Mouse (Mus musculus): ENCODE measurements at regions not wholly inside any gene's neighbourhood (a gene's known extent, or its start where the extent isn't known, plus 50 kb on each side); places are given as distances from the start of the nearest gene placed in this dataset.

- TF ChIP-seq POLR2A (IDR thresholded peaks at IDR 0.05; ENCODE audit: control insufficient read depth, extremely low read depth, insufficient read depth, low read length, poor library complexity) = no peak
- no peak for TF ChIP-seq CTCF (IDR thresholded peaks at IDR 0.05; ENCODE audit: borderline replicate concordance, control insufficient read depth, extremely low read depth, insufficient read depth, low read length, poor library complexity)
- Histone ChIP-seq H3K27ac (ENCODE audit: control insufficient read depth, insufficient read depth, low read length) (no peak overlapping the region), H3K36me3 (ENCODE audit: control insufficient read depth, insufficient read depth, low read length) (no peaks in the 10 kb centered on the region), H3K27me3 (ENCODE audit: control insufficient read depth, insufficient read depth, low read length) (no peaks in the 10 kb centered on the region), H3K4me3 (ENCODE audit: control insufficient read depth, insufficient read depth, low read length) (no peak overlapping the region), H3K4me1 (replicated peaks; ENCODE audit: control insufficient read depth, insufficient read depth, low read length) (no peaks in the 10 kb centered on the region)
- WGBS = 87% methylated on average over 2 of the region's 2 CpGs
- no peak for DNase-seq
Measured at GRCm38 (mm10) chr3:81482742-81483141, 446.5 kb downstream of the Pdgfc start.

- WGBS = 91% methylated on average over 2 of the region's 2 CpGs
- H3K4me1 ChIP-seq (replicated peaks; ENCODE audit: control insufficient read depth, insufficient read depth, low read length) = no peaks in the 10 kb centered on the region
- no peak overlapping the region for H3K4me3 ChIP-seq (ENCODE audit: control insufficient read depth, insufficient read depth, low read length)
- TF ChIP-seq CTCF (IDR thresholded peaks at IDR 0.05; ENCODE audit: borderline replicate concordance, control insufficient read depth, extremely low read depth, insufficient read depth, low read length, poor library complexity) = no peak
- no peak for TF ChIP-seq POLR2A (IDR thresholded peaks at IDR 0.05; ENCODE audit: control insufficient read depth, extremely low read depth, insufficient read depth, low read length, poor library complexity)
- no peak overlapping the region for H3K27ac ChIP-seq (ENCODE audit: control insufficient read depth, insufficient read depth, low read length)
- no peak for DNase-seq
- no peaks in the 10 kb centered on the region for H3K36me3 ChIP-seq (ENCODE audit: control insufficient read depth, insufficient read depth, low read length)
- H3K27me3 ChIP-seq (ENCODE audit: control insufficient read depth, insufficient read depth, low read length) = no peaks in the 10 kb centered on the region
Measured at GRCm38 (mm10) chr3:81483363-81483762, 447.1 kb downstream of the Pdgfc start.

- Histone ChIP-seq H3K4me3 (ENCODE audit: control insufficient read depth, insufficient read depth, low read length) (no peak overlapping the region), H3K27ac (ENCODE audit: control insufficient read depth, insufficient read depth, low read length) (no peak overlapping the region), H3K4me1 (replicated peaks; ENCODE audit: control insufficient read depth, insufficient read depth, low read length) (no peaks in the 10 kb centered on the region), H3K27me3 (ENCODE audit: control insufficient read depth, insufficient read depth, low read length) (no peaks in the 10 kb centered on the region), H3K36me3 (ENCODE audit: control insufficient read depth, insufficient read depth, low read length) (no peaks in the 10 kb centered on the region)
- no peak for DNase-seq
- no peak for TF ChIP-seq POLR2A (IDR thresholded peaks at IDR 0.05; ENCODE audit: control insufficient read depth, extremely low read depth, insufficient read depth, low read length, poor library complexity)
- no peak for TF ChIP-seq CTCF (IDR thresholded peaks at IDR 0.05; ENCODE audit: borderline replicate concordance, control insufficient read depth, extremely low read depth, insufficient read depth, low read length, poor library complexity)
- WGBS = 93% methylated on average over 1 of the region's 1 CpGs
Measured at GRCm38 (mm10) chr3:81505316-81505715, 427.1 kb upstream of the Ctso start.

GRCm38 (mm10) chr3:81508611-81509010 is 423.8 kb upstream of the Ctso start:
- DNase-seq = no peak
- Histone ChIP-seq H3K4me1 (replicated peaks; ENCODE audit: control insufficient read depth, insufficient read depth, low read length) (no peaks in the 10 kb centered on the region), H3K36me3 (ENCODE audit: control insufficient read depth, insufficient read depth, low read length) (no peaks in the 10 kb centered on the region), H3K27me3 (ENCODE audit: control insufficient read depth, insufficient read depth, low read length) (no peaks in the 10 kb centered on the region), H3K4me3 (ENCODE audit: control insufficient read depth, insufficient read depth, low read length) (no peak overlapping the region), H3K27ac (ENCODE audit: control insufficient read depth, insufficient read depth, low read length) (no peak overlapping the region)
- WGBS = 84% methylated on average over 2 of the region's 2 CpGs
- no peak for TF ChIP-seq CTCF (IDR thresholded peaks at IDR 0.05; ENCODE audit: borderline replicate concordance, control insufficient read depth, extremely low read depth, insufficient read depth, low read length, poor library complexity)
- TF ChIP-seq POLR2A (IDR thresholded peaks at IDR 0.05; ENCODE audit: control insufficient read depth, extremely low read depth, insufficient read depth, low read length, poor library complexity) = no peak

- DNase-seq = no peak
- Histone ChIP-seq H3K4me3 (ENCODE audit: control insufficient read depth, insufficient read depth, low read length) (no peak overlapping the region), H3K27ac (ENCODE audit: control insufficient read depth, insufficient read depth, low read length) (no peak overlapping the region), H3K36me3 (ENCODE audit: control insufficient read depth, insufficient read depth, low read length) (no peaks in the 10 kb centered on the region), H3K4me1 (replicated peaks; ENCODE audit: control insufficient read depth, insufficient read depth, low read length) (no peaks in the 10 kb centered on the region), H3K27me3 (ENCODE audit: control insufficient read depth, insufficient read depth, low read length) (no peaks in the 10 kb centered on the region)
- WGBS = 94% methylated on average over 4 of the region's 4 CpGs
- no peak for TF ChIP-seq CTCF (IDR thresholded peaks at IDR 0.05; ENCODE audit: borderline replicate concordance, control insufficient read depth, extremely low read depth, insufficient read depth, low read length, poor library complexity)
- no peak for TF ChIP-seq POLR2A (IDR thresholded peaks at IDR 0.05; ENCODE audit: control insufficient read depth, extremely low read depth, insufficient read depth, low read length, poor library complexity)
Measured at GRCm38 (mm10) chr3:81521804-81522203, 410.6 kb upstream of the Ctso start.

- TF ChIP-seq CTCF (IDR thresholded peaks at IDR 0.05; ENCODE audit: borderline replicate concordance, control insufficient read depth, extremely low read depth, insufficient read depth, low read length, poor library complexity) (no peak), POLR2A (IDR thresholded peaks at IDR 0.05; ENCODE audit: control insufficient read depth, extremely low read depth, insufficient read depth, low read length, poor library complexity) (no peak)
- no peak overlapping the region for H3K4me3 ChIP-seq (ENCODE audit: control insufficient read depth, insufficient read depth, low read length)
- no peaks in the 10 kb centered on the region for H3K27me3 ChIP-seq (ENCODE audit: control insufficient read depth, insufficient read depth, low read length)
- no peak overlapping the region for H3K27ac ChIP-seq (ENCODE audit: control insufficient read depth, insufficient read depth, low read length)
- 0 out of 2 replicates have a peak, but pooled peaks cover 2% of the 10 kb centered on the region for H3K4me1 ChIP-seq (replicated peaks; ENCODE audit: control insufficient read depth, insufficient read depth, low read length)
- no peaks in the 10 kb centered on the region for H3K36me3 ChIP-seq (ENCODE audit: control insufficient read depth, insufficient read depth, low read length)
- no peak for DNase-seq
- 100% methylated on average over 1 of the region's 1 CpGs for WGBS
Measured at GRCm38 (mm10) chr3:81530872-81531271, 401.5 kb upstream of the Ctso start.

All from thymus, adult 2 months (tissue).